Mouse (Mus musculus): Measurements from ENCODE around the gene Enthd1. TPM values are rescaled to one million over a fixed set of nuclear protein-coding genes. Genes with fewer than 3 reads are reported as not detected.
"Not testable (repeated sequence)": the region's sequence is repeated elsewhere in the genome, so short reads cannot be mapped to it uniquely, and the experiment has no call there.

The Enthd1 gene
- total and polyA plus RNA-seq, 3 experiments = not detected

DNA sequence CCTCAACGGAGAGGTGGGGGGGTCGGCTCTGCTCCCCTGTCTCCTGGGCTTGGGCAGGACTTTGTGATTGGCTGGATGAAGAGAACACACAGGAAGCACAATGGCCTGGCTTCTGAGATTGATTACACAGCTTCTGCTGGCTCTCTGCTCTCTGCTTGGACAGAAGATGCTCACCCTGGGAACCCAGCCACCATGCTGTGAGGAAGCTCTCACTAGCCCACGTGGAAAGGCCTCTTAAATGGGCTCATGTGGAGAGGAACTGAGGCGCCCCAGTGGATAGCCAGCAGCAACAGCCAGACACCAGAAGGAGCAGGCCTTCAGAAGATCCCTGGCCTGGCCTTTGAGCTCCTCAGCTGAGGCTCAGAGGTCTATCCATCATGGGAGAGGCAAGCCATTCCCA, 59.9 kb downstream of the Enthd1 start:
- DNase-seq (ENCODE audit: extremely low read depth) = no peak
- no peaks in the 10 kb centered on the region for H3K9me3 ChIP-seq (replicated peaks; ENCODE audit: low read length)
- in situ Hi-C loops (cut with MboI; ENCODE audit: low pct_ligation_motif_present, low pct_unique_long_range_greater_than_20kb, low sequenced_read_pairs) = no loop called here
- no peaks in the 10 kb centered on the region for H3K36me3 ChIP-seq (replicated peaks in 1 of 2; ENCODE audit: control insufficient read depth in 1 of 2, insufficient read depth in 1 of 2, low read length in 1 of 2)
- H3K4me1 ChIP-seq (ENCODE audit: control insufficient read depth in 1 of 2, insufficient read depth in 2 of 2) = peaks cover 7 to 17% of the 10 kb centered on the region in 2 experiments
- H3K79me2 ChIP-seq (replicated peaks; ENCODE audit: control insufficient read depth, extremely low read depth, insufficient read depth, poor library complexity, severe bottlenecking) = no peaks in the 10 kb centered on the region
- no peak overlapping the region for H3K27ac ChIP-seq (ENCODE audit: insufficient read depth, low read depth)
- no peak overlapping the region for H3K4me2 ChIP-seq (ENCODE audit: insufficient read depth, low read depth, poor library complexity, severe bottlenecking)
- dilution Hi-C loops (cut with MboI; ENCODE audit: extremely low pct_ligation_motif_present, extremely low pct_unique_long_range_greater_than_20kb, low sequenced_read_pairs) = no loop called here
- no peak for TF ChIP-seq MAZ (IDR thresholded peaks at IDR 0.05; ENCODE audit: low read depth, low read length)
- no peak for TF ChIP-seq MYC (IDR thresholded peaks at IDR 0.05; ENCODE audit: low read depth, low read length)
- no peak for TF ChIP-seq RCOR1 (conservative IDR thresholded peaks at IDR 0.05; ENCODE audit: low read depth, low read length)
- no peak for TF ChIP-seq IRF4 (IDR thresholded peaks at IDR 0.05; ENCODE audit: low read depth, low read length)
- TF ChIP-seq USF2 (conservative IDR thresholded peaks at IDR 0.05; ENCODE audit: low read depth, low read length) = no peak
- TF ChIP-seq HCFC1 (IDR thresholded peaks at IDR 0.05; ENCODE audit: low read depth, low read length) = no peak
- no peak for TF ChIP-seq ZMIZ1 (IDR thresholded peaks at IDR 0.05; ENCODE audit: low read depth, low read length)
- no peak for TF ChIP-seq ETS1 (conservative IDR thresholded peaks at IDR 0.05; ENCODE audit: low read depth, low read length)
- no peak for TF ChIP-seq TCF12 (IDR thresholded peaks at IDR 0.05; ENCODE audit: low read depth, low read length)
- TF ChIP-seq NELFE (IDR thresholded peaks at IDR 0.05; ENCODE audit: low read depth, low read length) = no peak
- TF ChIP-seq SMC3 (IDR thresholded peaks at IDR 0.05; ENCODE audit: low read depth, low read length) = no peak
- no peak for TF ChIP-seq POLR2AphosphoS2 (IDR thresholded peaks at IDR 0.05; ENCODE audit: low read depth, low read length)
- no peak for TF ChIP-seq CHD1 (IDR thresholded peaks at IDR 0.05; ENCODE audit: low read depth, low read length)
- no peak for TF ChIP-seq ELF1 (IDR thresholded peaks at IDR 0.05; ENCODE audit: low read depth, low read length)
- TF ChIP-seq TBP (conservative IDR thresholded peaks at IDR 0.05; ENCODE audit: low read depth, low read length) = no peak
- TF ChIP-seq MEF2A (IDR thresholded peaks at IDR 0.05; ENCODE audit: borderline replicate concordance, low read depth, low read length) = no peak
- no peak for TF ChIP-seq RAD21 (IDR thresholded peaks at IDR 0.05; ENCODE audit: low read depth, low read length)
- no peak for TF ChIP-seq JUN (IDR thresholded peaks at IDR 0.05; ENCODE audit: insufficient read depth, low read depth, low read length)
- TF ChIP-seq ZC3H11A (IDR thresholded peaks at IDR 0.05; ENCODE audit: low read depth, low read length) = no peak
- TF ChIP-seq BHLHE40 (IDR thresholded peaks at IDR 0.05; ENCODE audit: low read depth, low read length) = no peak
- H3K9ac ChIP-seq (ENCODE audit: insufficient read depth, low read depth) = no peak overlapping the region
- no peaks in the 10 kb centered on the region for H3K27me3 ChIP-seq (replicated peaks)
- H3K4me3 ChIP-seq (replicated peaks in 1 of 3; ENCODE audit: low read depth in 2 of 3, low read length in 2 of 3, poor library complexity in 1 of 3) = no peak overlapping the region

DNA sequence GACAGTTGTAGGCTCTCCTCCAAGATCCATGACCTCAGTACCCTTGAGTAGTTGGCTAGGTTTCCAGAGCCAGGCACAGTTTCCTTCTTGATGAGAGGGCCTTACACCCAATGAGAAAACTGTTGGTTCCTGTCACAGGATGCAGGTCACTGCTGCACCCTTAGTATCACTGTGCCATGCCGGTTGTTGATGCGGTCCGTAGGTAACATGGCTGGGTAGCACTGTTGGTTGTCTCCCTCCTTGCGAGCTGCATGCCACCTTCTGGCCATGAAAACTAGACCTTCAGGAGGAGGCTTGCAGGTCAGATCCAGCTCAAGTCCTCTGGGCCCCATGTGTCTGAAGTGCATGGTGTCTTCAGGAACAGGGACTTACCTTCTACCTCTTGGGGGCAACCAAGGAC, 61.8 kb downstream of the Enthd1 start:
- H3K9ac ChIP-seq (ENCODE audit: insufficient read depth, low read depth); H3K4me2 ChIP-seq (ENCODE audit: insufficient read depth, low read depth, poor library complexity, severe bottlenecking); dilution Hi-C loops (cut with MboI; ENCODE audit: extremely low pct_ligation_motif_present, extremely low pct_unique_long_range_greater_than_20kb, low sequenced_read_pairs); H3K36me3 ChIP-seq (replicated peaks in 1 of 2; ENCODE audit: control insufficient read depth in 1 of 2, insufficient read depth in 1 of 2, low read length in 1 of 2); in situ Hi-C loops (cut with MboI; ENCODE audit: low pct_ligation_motif_present, low pct_unique_long_range_greater_than_20kb, low sequenced_read_pairs); H3K9me3 ChIP-seq (replicated peaks; ENCODE audit: low read length); H3K27me3 ChIP-seq (replicated peaks); DNase-seq (ENCODE audit: extremely low read depth); H3K27ac ChIP-seq (ENCODE audit: insufficient read depth, low read depth); H3K4me3 ChIP-seq (replicated peaks in 1 of 3; ENCODE audit: low read depth in 2 of 3, low read length in 2 of 3, poor library complexity in 1 of 3); H3K79me2 ChIP-seq (replicated peaks; ENCODE audit: control insufficient read depth, extremely low read depth, insufficient read depth, poor library complexity, severe bottlenecking): not testable (repeated sequence)
- TF ChIP-seq CTCF (conservative IDR thresholded peaks at IDR 0.05 in 1 of 2, IDR thresholded peaks at IDR 0.05 in 1 of 2; ENCODE audit: low read depth in 2 of 2, low read length in 2 of 2) = 0 out of 4 replicates have a peak, but pooled peaks of 1 of the 2 experiments have one; percentile 13
- peaks cover 7 to 19% of the 10 kb centered on the region in 2 experiments for H3K4me1 ChIP-seq (ENCODE audit: control insufficient read depth in 1 of 2, insufficient read depth in 2 of 2)

Data from CH12.LX (cell line).